Mouse (Mus musculus) heart, embryonic 15.5 days (tissue): ENCODE data around the gene Ebf1. TPM values are rescaled to one million over a fixed set of nuclear protein-coding genes. Genes with fewer than 3 reads are reported as not detected.
A peak's percentile ranks its signal among the peaks of the same experiment; 100 is the strongest.

Source experiments
- ATAC-seq: fragments of 200-750 bp; cut with Nextera tagmentation; replicated peaks from 2 replicates; pipeline ENCODE4 v1.8.0; 2017; ENCODE audit warnings: low read depth, moderate TSS enrichment; ENCODE audit not compliant: insufficient number of reproducible peaks, insufficient read depth, low FRiP score
- H3K27ac ChIP-seq: fragments of 300-500 bp; sonication (generic); 2 replicates; pipeline ENCODE4 v1.5.1; 2015; ENCODE audit warnings: mild to moderate bottlenecking, inconsistent platforms
- H3K27me3 ChIP-seq: fragments of 300-500 bp; sonication (generic); 2 replicates; pipeline ENCODE4 v1.6.1; 2015; ENCODE audit warnings: inconsistent platforms
- H3K36me3 ChIP-seq: fragments of 300-500 bp; sonication (generic); 2 replicates; pipeline ENCODE4 v1.6.1; 2015; ENCODE audit warnings: mild to moderate bottlenecking, inconsistent platforms
- H3K4me1 ChIP-seq: fragments of 300-500 bp; sonication (generic); replicated peaks from 2 replicates; pipeline ENCODE4 v1.6.1; 2015; ENCODE audit warnings: inconsistent platforms
- H3K4me2 ChIP-seq: fragments of 300-500 bp; sonication (generic); 2 replicates; pipeline ENCODE4 v1.6.1; 2015; ENCODE audit warnings: inconsistent platforms, mild to moderate bottlenecking, moderate library complexity
- H3K4me3 ChIP-seq: fragments of 300-500 bp; sonication (generic); 2 replicates; pipeline ENCODE4 v1.5.1; 2015; ENCODE audit warnings: mild to moderate bottlenecking, inconsistent platforms
- H3K9ac ChIP-seq: fragments of 300-500 bp; sonication (generic); 2 replicates; pipeline ENCODE4 v1.6.1; 2015; ENCODE audit warnings: mild to moderate bottlenecking, inconsistent platforms
- H3K9me3 ChIP-seq: fragments of 300-500 bp; sonication (generic); replicated peaks from 2 replicates; pipeline ENCODE4 v1.6.1; 2016; ENCODE audit warnings: inconsistent platforms
- WGBS: fragments of 180-500 bp; shearing (Covaris S2); methylation state at CpG from one replicate; pipeline ENCODE4 v1.1.7; 2015; ENCODE audit warnings: mixed read lengths; 5-methylcytosine and 5-hydroxymethylcytosine counted together
- polyA plus RNA-seq: library from polyadenylated mRNA; unstranded; fragments of >200 nt; fragmentation: Nextera tagmentation; extraction: Ambion mirVana; gene quantifications from 2 replicates; pipeline ENCODE4 v1.2.1, GENCODE M21; 2015

Ebf1 gene
- polyA plus RNA-seq, 1 experiment from 2014 or later = 16.8 TPM

DNA sequence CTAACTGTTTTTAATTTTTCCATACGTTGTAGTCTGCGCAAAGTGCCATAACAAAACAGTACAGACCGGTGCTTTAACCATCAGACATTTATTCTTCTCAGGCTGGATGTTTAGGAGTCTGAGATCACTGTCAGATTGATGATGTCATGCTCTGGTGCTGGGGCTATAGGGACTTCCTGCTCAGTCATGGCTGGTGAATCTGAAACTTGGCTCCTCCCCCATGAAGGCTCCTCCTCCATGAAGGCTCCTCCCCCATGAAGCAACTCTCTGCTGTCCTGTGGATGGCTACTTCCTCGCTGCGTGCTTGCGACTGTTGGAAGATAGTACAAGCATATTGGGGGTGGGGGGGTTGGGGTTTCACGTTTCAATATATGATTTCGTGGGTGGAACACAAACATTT lies 10.2 kb upstream of the Ebf1 start:
- no peak for ATAC-seq
- Histone ChIP-seq H3K4me2 (no peak overlapping the region), H3K4me1 (peaks cover 9% of the 10 kb centered on the region), H3K9me3 (no peaks in the 10 kb centered on the region), H3K4me3 (no peak overlapping the region), H3K36me3 (no peaks in the 10 kb centered on the region), H3K27ac (no peak overlapping the region), H3K27me3 (peaks cover 14% of the 10 kb centered on the region), H3K9ac (no peak overlapping the region)
- WGBS = 80% methylated on average over 8 of the region's 8 CpGs

GRCm38 (mm10) chr11:44608646-44609045 lies 8.5 kb upstream of the Ebf1 start:
- H3K36me3 ChIP-seq = no peaks in the 10 kb centered on the region
- WGBS = 76% methylated on average over 11 of the region's 11 CpGs
- ATAC-seq = no peak

DNA sequence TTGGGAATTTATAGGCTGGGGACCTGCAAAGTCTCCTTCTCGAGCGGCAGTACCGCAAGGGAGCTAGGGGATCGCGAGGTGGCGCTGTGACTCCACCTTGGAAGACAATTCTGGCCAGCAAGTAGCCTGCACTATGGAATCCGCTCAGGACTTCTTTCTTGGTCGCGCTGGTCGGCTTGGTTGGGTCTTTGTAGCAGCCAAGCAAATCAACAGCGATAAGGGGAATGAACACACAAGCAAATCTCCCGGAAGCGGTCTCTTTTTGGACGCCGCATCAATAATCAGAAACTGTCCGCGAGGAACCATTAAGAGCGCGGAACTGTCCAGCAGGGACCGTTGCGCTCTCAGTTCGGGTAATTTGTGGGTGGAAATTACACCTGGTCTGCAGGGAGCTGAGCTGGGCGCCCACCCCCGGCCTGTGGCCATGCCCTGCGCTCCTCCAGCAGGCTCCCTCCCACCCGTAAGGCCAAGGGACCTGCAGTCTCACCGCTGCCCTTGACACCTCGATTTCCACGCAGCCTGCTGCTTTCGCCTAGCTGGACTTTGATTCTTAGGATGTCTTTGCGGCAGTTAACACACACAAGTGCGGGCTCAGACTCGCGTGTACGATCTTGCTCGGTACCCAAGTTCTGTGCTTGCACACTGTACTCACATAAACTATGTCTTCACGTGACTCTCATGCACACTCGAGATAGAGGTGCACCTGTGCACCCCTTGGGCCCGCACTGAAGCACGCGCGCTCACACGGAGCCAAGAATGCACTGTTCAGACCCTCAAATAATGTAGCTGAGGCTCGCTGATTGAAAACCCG lies 5.9 kb upstream of the Ebf1 start:
- Histone ChIP-seq H3K9me3 (no peaks in the 10 kb centered on the region), H3K9ac (0 out of 2 replicates have a peak overlapping the region, but pooled peaks have one; percentile 12), H3K27me3 (peaks cover 47% of the 10 kb centered on the region), H3K4me2 (peak overlapping the region; percentile 86), H3K4me1 (peaks cover 28% of the 10 kb centered on the region), H3K4me3 (peak overlapping the region; percentile 49), H3K36me3 (no peaks in the 10 kb centered on the region), H3K27ac (no peak overlapping the region)
- WGBS = under 1% methylated on average over 45 of the region's 45 CpGs
- ATAC-seq = peak; percentile 77

More at GRCm38 (mm10) chr11:44608646-44609045, 8.5 kb upstream of the Ebf1 start:
- Histone ChIP-seq H3K9me3 (no peaks in the 10 kb centered on the region), H3K27me3 (peaks cover 29% of the 10 kb centered on the region), H3K9ac (no peak overlapping the region), H3K27ac (no peak overlapping the region), H3K4me1 (peaks cover 26% of the 10 kb centered on the region), H3K4me2 (no peak overlapping the region), H3K4me3 (no peak overlapping the region)

GRCm38 (mm10) chr11:44612156-44612555 lies 5.0 kb upstream of the Ebf1 start:
- ATAC-seq = no peak
- H3K9me3 ChIP-seq = no peaks in the 10 kb centered on the region
- peak overlapping the region; percentile 86 for H3K4me2 ChIP-seq
- no peak overlapping the region for H3K27ac ChIP-seq
- H3K4me3 ChIP-seq = peak overlapping the region; percentile 50
- no peak overlapping the region for H3K9ac ChIP-seq
- H3K36me3 ChIP-seq = no peaks in the 10 kb centered on the region
- 8% methylated on average over 10 of the region's 10 CpGs for WGBS
- H3K4me1 ChIP-seq = peaks cover 37% of the 10 kb centered on the region
- peaks cover 56% of the 10 kb centered on the region for H3K27me3 ChIP-seq

DNA sequence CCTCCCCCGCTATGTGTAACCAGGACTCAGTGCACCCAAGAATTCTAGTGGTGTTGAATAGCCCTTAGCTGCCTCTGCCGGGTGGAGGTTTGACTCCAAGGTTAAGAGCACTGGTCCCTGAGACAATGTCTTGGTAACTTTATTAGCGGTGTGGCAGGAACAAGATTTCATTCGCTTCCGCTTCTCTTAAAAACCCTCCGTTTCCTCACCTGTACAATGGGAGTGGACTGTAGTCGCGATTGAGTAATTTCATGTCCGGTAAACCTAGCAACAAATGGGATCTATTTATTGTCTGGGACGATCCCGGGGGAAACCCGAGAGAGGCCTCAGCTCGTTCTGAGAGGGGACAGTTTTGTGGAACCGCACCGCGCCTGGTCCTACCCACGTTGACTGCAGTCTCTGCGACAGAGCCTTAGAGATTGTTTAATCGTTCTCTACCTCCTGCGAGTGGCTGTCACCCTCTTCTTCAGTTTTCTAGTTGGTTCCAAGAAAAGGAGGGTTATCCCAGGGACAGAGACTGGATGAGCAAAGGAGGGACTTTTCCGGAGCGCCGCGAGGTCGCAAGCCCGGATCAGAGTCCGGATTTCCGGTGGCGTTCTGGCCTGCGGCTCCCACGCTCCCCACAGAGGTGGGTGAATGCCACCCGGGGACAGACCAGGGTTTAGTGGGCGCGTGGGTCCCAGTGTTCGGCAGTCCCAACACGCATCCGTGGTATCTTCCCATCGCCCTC lies 4.3 kb upstream of the Ebf1 start:
- Histone ChIP-seq H3K27me3 (peaks cover 57% of the 10 kb centered on the region), H3K4me3 (peak overlapping the region; percentile 50), H3K4me1 (peaks cover 39% of the 10 kb centered on the region), H3K9ac (peak overlapping the region; percentile 42), H3K9me3 (no peaks in the 10 kb centered on the region), H3K36me3 (no peaks in the 10 kb centered on the region), H3K27ac (no peak overlapping the region), H3K4me2 (peak overlapping the region; percentile 86)
- 3% methylated on average over 38 of the region's 38 CpGs for WGBS
- no peak for ATAC-seq

DNA sequence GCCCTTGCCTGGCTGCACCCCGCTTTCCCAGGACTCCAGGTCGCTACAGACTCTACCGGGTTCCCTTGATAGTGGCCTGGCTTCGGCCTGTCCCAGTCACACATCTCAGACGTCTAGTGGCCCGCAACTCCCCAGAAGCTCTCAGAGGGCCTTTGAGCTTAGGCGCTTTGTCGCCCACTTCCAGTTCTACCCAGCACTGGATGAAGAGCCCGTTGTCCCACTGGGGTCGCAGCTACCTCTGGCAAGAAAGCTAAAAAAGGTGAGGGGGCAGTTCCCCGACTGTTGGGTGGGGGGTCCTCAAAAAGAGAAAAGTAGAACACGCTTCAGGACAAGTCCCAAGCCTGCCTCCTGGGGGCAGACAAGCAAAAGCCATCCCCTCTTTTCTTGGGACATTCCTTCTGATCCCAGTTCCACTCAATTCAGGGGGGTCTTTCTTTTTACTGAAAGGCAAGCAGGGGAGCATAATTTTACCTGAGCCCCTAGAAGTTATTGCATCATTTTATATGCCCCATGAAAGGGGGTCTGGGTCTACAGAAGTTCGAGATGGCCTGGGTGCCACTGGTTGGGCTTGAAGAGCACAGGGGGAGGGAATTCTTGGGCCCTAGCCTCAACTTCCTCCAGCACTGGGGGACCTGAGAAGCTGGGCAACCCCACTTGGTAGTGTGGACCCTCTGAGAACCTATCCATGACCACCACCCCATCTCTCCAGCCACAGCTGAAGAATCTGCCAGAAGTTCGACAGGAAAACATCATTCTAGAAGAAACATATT lies 3.5 kb upstream of the Ebf1 start:
- H3K27ac ChIP-seq = no peak overlapping the region
- peaks cover 43% of the 10 kb centered on the region for H3K4me1 ChIP-seq
- H3K9ac ChIP-seq = peak overlapping the region; percentile 42
- 11% methylated on average over 14 of the region's 14 CpGs for WGBS
- no peak for ATAC-seq
- H3K36me3 ChIP-seq = no peaks in the 10 kb centered on the region
- peak overlapping the region; percentile 50 for H3K4me3 ChIP-seq
- peaks cover 57% of the 10 kb centered on the region for H3K27me3 ChIP-seq
- H3K4me2 ChIP-seq = peak overlapping the region; percentile 86
- H3K9me3 ChIP-seq = no peaks in the 10 kb centered on the region

- peak overlapping the region; percentile 91 for H3K4me2 ChIP-seq
- 9% methylated on average over 18 of the region's 18 CpGs for WGBS
- H3K36me3 ChIP-seq = no peaks in the 10 kb centered on the region
- H3K4me3 ChIP-seq = peak overlapping the region; percentile 72
- no peak for ATAC-seq
- no peaks in the 10 kb centered on the region for H3K9me3 ChIP-seq
- H3K27me3 ChIP-seq = peaks cover 66% of the 10 kb centered on the region
- peaks cover 55% of the 10 kb centered on the region for H3K4me1 ChIP-seq
- peak overlapping the region; percentile 82 for H3K27ac ChIP-seq
- H3K9ac ChIP-seq = peak overlapping the region; percentile 20
Measured at GRCm38 (mm10) chr11:44616078-44616787, 884 bp upstream of the Ebf1 start.

DNA sequence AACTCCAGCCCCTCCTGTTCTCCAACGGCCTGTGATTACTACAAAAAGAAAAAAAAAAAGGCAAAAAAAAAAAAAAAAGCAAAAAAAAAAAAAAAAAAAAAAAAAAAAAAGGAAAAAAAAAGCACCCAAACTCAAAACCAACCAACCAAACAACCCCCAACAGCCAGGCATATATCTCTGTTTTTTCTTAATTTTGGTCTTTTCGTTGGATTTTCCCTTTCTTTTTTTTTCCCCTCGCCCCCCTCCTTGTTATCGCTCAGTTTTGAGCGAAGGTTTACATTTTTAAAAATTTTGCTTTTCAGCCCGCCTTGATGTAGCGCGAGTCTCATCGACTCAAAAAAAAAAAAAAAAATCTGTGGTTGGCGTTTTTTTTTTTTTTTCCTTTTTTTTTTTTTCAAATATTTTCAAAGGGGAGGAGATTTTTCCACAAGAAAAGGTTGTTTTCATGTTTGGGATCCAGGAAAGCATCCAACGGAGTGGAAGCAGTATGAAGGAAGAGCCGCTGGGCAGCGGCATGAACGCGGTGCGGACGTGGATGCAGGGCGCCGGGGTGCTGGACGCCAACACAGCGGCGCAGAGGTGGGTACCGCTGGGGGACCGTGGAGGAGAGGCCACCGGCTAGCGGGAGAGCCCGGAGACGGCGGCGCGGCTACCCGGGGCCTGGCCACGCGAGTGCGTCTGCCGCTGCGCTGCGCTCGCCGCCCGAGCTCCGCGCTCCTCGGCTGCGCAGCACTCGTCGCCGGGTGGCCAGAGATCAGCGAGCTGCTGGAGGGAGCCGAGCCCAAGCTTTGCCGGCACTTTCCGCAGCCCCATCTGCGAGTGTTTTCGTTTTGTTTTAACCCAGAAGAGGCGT lies 843 bp downstream of the Ebf1 start:
- Histone ChIP-seq H3K27me3 (peaks cover 59% of the 10 kb centered on the region), H3K9me3 (no peaks in the 10 kb centered on the region), H3K36me3 (0 out of 2 replicates have a peak, but pooled peaks cover 5% of the 10 kb centered on the region), H3K9ac (peak overlapping the region; percentile 76), H3K4me1 (peaks cover 38% of the 10 kb centered on the region), H3K27ac (peak overlapping the region; percentile 82), H3K4me2 (peak overlapping the region; percentile 91), H3K4me3 (peak overlapping the region; percentile 72)
- ATAC-seq = 0 out of 2 replicates have a peak, but pooled peaks have one; percentile 11
- 2% methylated on average over 40 of the region's 55 CpGs for WGBS

- Histone ChIP-seq H3K9ac (peak overlapping the region; percentile 60), H3K4me1 (peaks cover 29% of the 10 kb centered on the region), H3K4me2 (peak overlapping the region; percentile 91), H3K27ac (peak overlapping the region; percentile 33; the same call in 1 of the 2 replicates), H3K27me3 (peaks cover 50% of the 10 kb centered on the region), H3K4me3 (peak overlapping the region; percentile 72), H3K9me3 (no peaks in the 10 kb centered on the region), H3K36me3 (0 out of 2 replicates have a peak, but pooled peaks cover 5% of the 10 kb centered on the region)
- 4% methylated on average over 15 of the region's 15 CpGs for WGBS
- ATAC-seq = no peak
Measured at GRCm38 (mm10) chr11:44619131-44619886, 2.2 kb downstream of the Ebf1 start.
